Mouse (Mus musculus): ENCODE data around the gene Timm23. TPM values are rescaled to one million over a fixed set of nuclear protein-coding genes. Genes with fewer than 3 reads are reported as not detected.
"Not testable (repeated sequence)": the region's sequence is repeated elsewhere in the genome, so short reads cannot be mapped to it uniquely, and the experiment has no call there.

Gene Timm23
- polyA plus RNA-seq, 1 experiment from 2014 or later = 283 TPM

DNA sequence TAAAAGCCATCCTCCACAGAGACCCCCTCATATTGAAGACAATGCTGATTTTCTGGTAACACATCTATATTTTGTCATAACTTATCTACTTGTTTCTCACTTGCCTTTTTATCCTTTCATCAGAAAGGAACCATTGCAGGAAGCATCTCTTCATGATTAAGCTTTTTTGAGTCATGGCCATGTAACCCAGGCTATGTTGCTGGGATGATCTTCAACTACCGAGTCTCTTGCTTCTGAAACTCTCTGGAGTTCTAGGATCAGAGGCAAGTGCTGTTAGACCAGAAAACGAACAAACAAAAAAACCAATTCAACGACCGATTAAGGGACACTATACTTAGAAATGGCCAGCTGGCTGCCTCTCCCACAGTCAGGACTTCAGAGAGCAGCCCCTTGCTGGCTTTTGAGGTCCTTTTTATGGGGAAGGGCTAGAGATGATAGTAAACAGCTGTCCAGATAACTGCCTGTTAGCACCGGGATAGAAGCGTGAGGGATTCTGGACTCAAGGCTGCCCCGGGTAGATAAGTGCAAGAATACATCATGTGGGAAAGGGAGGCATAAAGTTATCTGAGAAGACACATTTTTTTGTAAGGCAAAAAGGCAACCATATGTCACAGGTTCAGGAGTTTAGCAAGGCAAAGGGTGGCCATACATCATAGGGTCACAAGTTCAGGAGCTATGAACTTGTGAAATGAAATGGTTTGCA, 55.7 kb downstream of the Timm23 start:
- H3K27me3 ChIP-seq (ENCODE audit: control insufficient read depth, insufficient read depth, low read length) = no peaks in the 10 kb centered on the region
- H3K4me3 ChIP-seq (ENCODE audit: low read depth, low read length) = no peak overlapping the region
- no peaks in the 10 kb centered on the region for H3K4me1 ChIP-seq (ENCODE audit: control insufficient read depth, insufficient read depth, low read length)
- ATAC-seq (ENCODE audit: low FRiP score) = no peak
- WGBS = 86% methylated on average over 7 of the region's 7 CpGs
- no peak overlapping the region for H3K4me2 ChIP-seq
- no peaks in the 10 kb centered on the region for H3K36me3 ChIP-seq (ENCODE audit: control insufficient read depth, insufficient read depth, low read length)
- no peak for DNase-seq (ENCODE audit: low spot score, missing footprints)
- no peak overlapping the region for H3K27ac ChIP-seq (ENCODE audit: low read depth, low read length)
- peaks cover 3% of the 10 kb centered on the region; the same call in 1 of the 2 replicates for H3K9me3 ChIP-seq (ENCODE audit: control insufficient read depth, low read length)
- no peak overlapping the region for H3K9ac ChIP-seq (ENCODE audit: low read length)

DNA sequence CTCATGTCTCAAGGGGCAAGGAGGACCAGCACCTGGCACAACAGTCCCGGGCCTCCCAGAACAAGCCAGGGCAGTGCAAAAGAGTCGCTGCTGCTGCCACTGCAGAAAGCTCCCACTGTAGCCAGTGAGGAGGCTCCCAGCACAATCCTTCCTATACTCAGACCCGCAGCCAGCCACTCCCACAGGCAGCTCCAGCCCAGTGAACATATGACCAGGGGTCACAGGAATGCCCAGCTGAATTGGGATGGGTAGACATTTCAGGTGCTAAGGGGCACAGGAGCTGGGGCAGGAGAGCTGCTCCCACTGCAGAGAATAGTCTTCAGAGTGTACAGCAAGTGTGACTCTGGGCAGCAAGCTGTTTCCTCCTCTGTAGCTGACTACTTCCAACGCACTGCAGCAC, 56.3 kb downstream of the Timm23 start:
- no peaks in the 10 kb centered on the region for H3K27me3 ChIP-seq (ENCODE audit: control insufficient read depth, insufficient read depth, low read length)
- H3K36me3 ChIP-seq (ENCODE audit: control insufficient read depth, insufficient read depth, low read length) = no peaks in the 10 kb centered on the region
- H3K9ac ChIP-seq (ENCODE audit: low read length) = no peak overlapping the region
- no peak for ATAC-seq (ENCODE audit: low FRiP score)
- H3K4me3 ChIP-seq (ENCODE audit: low read depth, low read length) = no peak overlapping the region
- H3K27ac ChIP-seq (ENCODE audit: low read depth, low read length) = no peak overlapping the region
- 77% methylated on average over 4 of the region's 4 CpGs for WGBS
- no peak for DNase-seq (ENCODE audit: low spot score, missing footprints)
- H3K4me2 ChIP-seq = no peak overlapping the region
- H3K9me3 ChIP-seq (ENCODE audit: control insufficient read depth, low read length) = peaks cover 3% of the 10 kb centered on the region; the same call in 1 of the 2 replicates
- H3K4me1 ChIP-seq (ENCODE audit: control insufficient read depth, insufficient read depth, low read length) = no peaks in the 10 kb centered on the region

DNA sequence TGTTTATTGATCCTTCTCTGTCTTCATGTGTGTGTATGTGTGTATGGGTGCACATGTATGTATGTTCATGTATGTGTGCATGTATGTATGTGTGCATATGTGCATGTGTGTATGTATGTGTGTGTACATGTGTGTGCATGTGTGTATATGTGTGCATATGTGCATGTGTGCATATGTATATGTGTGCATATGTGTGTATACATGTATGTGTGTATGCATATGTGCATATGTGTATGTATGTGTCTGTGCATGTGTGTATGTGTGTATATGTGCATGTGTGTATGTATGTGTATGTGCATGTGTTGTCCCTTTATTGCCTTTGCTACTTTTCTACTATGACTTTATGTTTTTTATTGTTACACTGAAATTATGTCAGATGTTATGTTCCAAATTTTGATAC, 57.0 kb downstream of the Timm23 start:
- DNase-seq (ENCODE audit: low spot score, missing footprints) = no peak
- H3K27me3 ChIP-seq (ENCODE audit: control insufficient read depth, insufficient read depth, low read length) = no peaks in the 10 kb centered on the region
- no peaks in the 10 kb centered on the region for H3K36me3 ChIP-seq (ENCODE audit: control insufficient read depth, insufficient read depth, low read length)
- no peak for ATAC-seq (ENCODE audit: low FRiP score)
- H3K4me3 ChIP-seq (ENCODE audit: low read depth, low read length) = no peak overlapping the region
- H3K9me3 ChIP-seq (ENCODE audit: control insufficient read depth, low read length) = peaks cover 3% of the 10 kb centered on the region; the same call in 1 of the 2 replicates
- no peak overlapping the region for H3K4me2 ChIP-seq
- no peak overlapping the region for H3K27ac ChIP-seq (ENCODE audit: low read depth, low read length)
- no peaks in the 10 kb centered on the region for H3K4me1 ChIP-seq (ENCODE audit: control insufficient read depth, insufficient read depth, low read length)
- no peak overlapping the region for H3K9ac ChIP-seq (ENCODE audit: low read length)

- H3K4me1 ChIP-seq (ENCODE audit: control insufficient read depth, insufficient read depth, low read length) = no peaks in the 10 kb centered on the region
- ATAC-seq (ENCODE audit: low FRiP score) = no peak
- H3K27me3 ChIP-seq (ENCODE audit: control insufficient read depth, insufficient read depth, low read length) = no peaks in the 10 kb centered on the region
- no peaks in the 10 kb centered on the region for H3K36me3 ChIP-seq (ENCODE audit: control insufficient read depth, insufficient read depth, low read length)
- H3K27ac ChIP-seq (ENCODE audit: low read depth, low read length) = no peak within 1 kb of the TSS
- no peak within 1 kb of the TSS for H3K4me3 ChIP-seq (ENCODE audit: low read depth, low read length)
- no peak within 1 kb of the TSS for H3K4me2 ChIP-seq
- no peak for DNase-seq (ENCODE audit: low spot score, missing footprints)
- 91% methylated on average over 5 of the region's 5 CpGs for WGBS
- H3K9ac ChIP-seq (ENCODE audit: low read length) = no peak within 1 kb of the TSS
- H3K9me3 ChIP-seq (ENCODE audit: control insufficient read depth, low read length) = no peaks in the 10 kb centered on the region
Observed at GRCm38 (mm10) chr14:32141723-32142122, 60.0 kb downstream of the Timm23 start, which contains the start of gene Msmb. Msmb (plus strand) TSS chr14:32142023.

DNA sequence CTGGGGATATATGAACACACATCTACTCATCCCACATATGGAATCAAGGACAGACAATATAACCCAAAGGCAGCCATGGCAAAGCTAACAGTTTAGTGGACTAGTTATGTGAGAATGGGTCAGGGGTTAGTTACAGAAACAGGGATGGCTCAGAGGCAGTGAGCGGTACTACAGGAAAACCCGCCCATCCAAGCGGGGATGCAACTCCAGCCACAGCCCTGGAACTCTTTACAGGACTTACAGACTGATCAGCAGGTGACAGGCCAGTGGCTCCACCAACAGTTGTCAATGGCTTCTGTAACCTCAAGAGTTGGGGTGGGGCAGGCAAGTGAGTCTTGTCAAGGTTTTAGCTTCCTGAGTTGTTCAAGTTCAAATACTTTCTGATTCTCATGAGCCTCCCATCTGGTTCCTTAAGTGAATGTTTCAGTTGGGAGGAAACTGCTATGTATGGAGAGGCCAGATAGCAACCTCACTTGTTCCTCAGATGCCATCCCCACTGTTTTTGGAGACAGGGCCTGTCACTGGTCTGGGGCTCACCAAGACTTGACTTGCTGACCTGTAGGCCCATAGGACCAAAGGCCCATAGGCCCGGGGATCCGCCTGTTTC, 61.2 kb downstream of the Timm23 start:
- H3K27me3 ChIP-seq (ENCODE audit: control insufficient read depth, insufficient read depth, low read length) = no peaks in the 10 kb centered on the region
- DNase-seq (ENCODE audit: low spot score, missing footprints) = no peak
- WGBS = 79% methylated on average over 5 of the region's 5 CpGs
- H3K27ac ChIP-seq (ENCODE audit: low read depth, low read length) = no peak overlapping the region
- H3K9ac ChIP-seq (ENCODE audit: low read length) = no peak overlapping the region
- no peaks in the 10 kb centered on the region for H3K36me3 ChIP-seq (ENCODE audit: control insufficient read depth, insufficient read depth, low read length)
- H3K4me2 ChIP-seq = no peak overlapping the region
- H3K4me3 ChIP-seq (ENCODE audit: low read depth, low read length) = no peak overlapping the region
- no peak for ATAC-seq (ENCODE audit: low FRiP score)
- H3K9me3 ChIP-seq (ENCODE audit: control insufficient read depth, low read length) = no peaks in the 10 kb centered on the region
- no peaks in the 10 kb centered on the region for H3K4me1 ChIP-seq (ENCODE audit: control insufficient read depth, insufficient read depth, low read length)

- H3K36me3 ChIP-seq (ENCODE audit: control insufficient read depth, insufficient read depth, low read length); H3K27me3 ChIP-seq (ENCODE audit: control insufficient read depth, insufficient read depth, low read length); DNase-seq (ENCODE audit: low spot score, missing footprints); H3K9me3 ChIP-seq (ENCODE audit: control insufficient read depth, low read length); H3K9ac ChIP-seq (ENCODE audit: low read length); H3K4me1 ChIP-seq (ENCODE audit: control insufficient read depth, insufficient read depth, low read length); H3K27ac ChIP-seq (ENCODE audit: low read depth, low read length); ATAC-seq (ENCODE audit: low FRiP score); H3K4me2 ChIP-seq; H3K4me3 ChIP-seq (ENCODE audit: low read depth, low read length): not testable (repeated sequence)
- WGBS = 81% methylated on average over 3 of the region's 3 CpGs
Observed at GRCm38 (mm10) chr14:32136467-32136866, 65.2 kb downstream of the Timm23 start.

DNA sequence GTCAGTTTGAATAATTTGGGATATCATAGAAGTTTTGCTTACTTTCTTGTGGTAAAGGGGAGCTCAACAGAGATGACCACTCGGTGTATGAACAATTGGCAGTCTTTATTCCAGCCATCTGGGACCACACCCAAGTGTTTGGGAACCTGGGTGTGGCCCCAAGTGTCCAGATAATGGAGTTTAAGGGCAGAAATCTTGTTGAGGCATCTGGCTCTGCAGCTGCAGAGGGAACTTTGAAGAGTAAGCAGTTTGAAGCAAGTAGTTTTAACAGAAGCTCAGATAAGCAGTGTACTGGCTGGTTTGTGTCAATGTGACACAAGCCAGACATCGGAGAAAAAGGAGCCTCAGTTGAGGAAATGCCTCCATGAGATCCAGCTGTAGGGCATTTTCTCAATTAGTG, 67.4 kb downstream of the Timm23 start:
- ATAC-seq (ENCODE audit: low FRiP score) (no peak), DNase-seq (ENCODE audit: low spot score, missing footprints) (no peak)
- no peaks in the 10 kb centered on the region for H3K36me3 ChIP-seq (ENCODE audit: control insufficient read depth, insufficient read depth, low read length)
- WGBS = 71% methylated on average over 2 of the region's 2 CpGs
- H3K27ac ChIP-seq (ENCODE audit: low read depth, low read length) = no peak overlapping the region
- H3K9me3 ChIP-seq (ENCODE audit: control insufficient read depth, low read length) = no peaks in the 10 kb centered on the region
- H3K27me3 ChIP-seq (ENCODE audit: control insufficient read depth, insufficient read depth, low read length) = no peaks in the 10 kb centered on the region
- H3K4me3 ChIP-seq (ENCODE audit: low read depth, low read length) = no peak overlapping the region
- H3K4me2 ChIP-seq = no peak overlapping the region
- no peak overlapping the region for H3K9ac ChIP-seq (ENCODE audit: low read length)
- no peaks in the 10 kb centered on the region for H3K4me1 ChIP-seq (ENCODE audit: control insufficient read depth, insufficient read depth, low read length)

GRCm38 (mm10) chr14:32131836-32132235, 69.9 kb downstream of the Timm23 start:
- Histone ChIP-seq H3K4me1 (ENCODE audit: control insufficient read depth, insufficient read depth, low read length) (no peaks in the 10 kb centered on the region), H3K27me3 (ENCODE audit: control insufficient read depth, insufficient read depth, low read length) (no peaks in the 10 kb centered on the region), H3K9me3 (ENCODE audit: control insufficient read depth, low read length) (no peaks in the 10 kb centered on the region), H3K4me3 (ENCODE audit: low read depth, low read length) (no peak overlapping the region), H3K27ac (ENCODE audit: low read depth, low read length) (no peak overlapping the region), H3K9ac (ENCODE audit: low read length) (no peak overlapping the region), H3K36me3 (ENCODE audit: control insufficient read depth, insufficient read depth, low read length) (no peaks in the 10 kb centered on the region), H3K4me2 (no peak overlapping the region)
- DNase-seq (ENCODE audit: low spot score, missing footprints) (no peak), ATAC-seq (ENCODE audit: low FRiP score) (no peak)
- WGBS = 86% methylated on average over 4 of the region's 4 CpGs

Measured in midbrain, embryonic 11.5 days (tissue).